Mouse (Mus musculus) cerebellum, adult 11 months (tissue): ENCODE data around the gene Hif1an.

Experiments used
- DNase-seq: peaks from one replicate; pipeline ENCODE4 v3.0.0; 2022

The Hif1an gene

DNA sequence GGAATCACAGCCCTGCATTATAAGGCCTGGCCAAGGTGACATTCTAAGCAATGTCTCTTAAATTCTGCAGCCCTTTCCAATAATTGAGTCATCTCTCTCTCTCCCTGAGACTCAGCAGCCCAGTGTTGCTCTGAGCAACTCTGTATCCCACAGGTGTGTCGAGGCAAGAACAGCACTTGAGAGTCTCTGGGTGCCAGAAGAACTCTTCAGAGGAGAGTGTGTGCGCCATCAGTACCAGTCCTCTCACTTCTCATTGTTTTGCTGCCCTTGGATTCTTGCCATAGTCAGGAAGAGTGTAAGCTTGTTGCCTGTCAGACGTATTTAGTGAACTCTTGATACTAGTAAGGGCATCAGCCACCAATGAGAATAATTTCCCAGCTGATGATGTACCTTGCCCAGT, 5.1 kb downstream of the Hif1an start:
- DNase-seq: no peak

- no peak for DNase-seq
Measured at GRCm38 (mm10) chr19:44576275-44576674, 13.6 kb downstream of the Hif1an start.

GRCm38 (mm10) chr19:44578038-44578437, 15.4 kb downstream of the Hif1an start:
- no peak for DNase-seq

DNA sequence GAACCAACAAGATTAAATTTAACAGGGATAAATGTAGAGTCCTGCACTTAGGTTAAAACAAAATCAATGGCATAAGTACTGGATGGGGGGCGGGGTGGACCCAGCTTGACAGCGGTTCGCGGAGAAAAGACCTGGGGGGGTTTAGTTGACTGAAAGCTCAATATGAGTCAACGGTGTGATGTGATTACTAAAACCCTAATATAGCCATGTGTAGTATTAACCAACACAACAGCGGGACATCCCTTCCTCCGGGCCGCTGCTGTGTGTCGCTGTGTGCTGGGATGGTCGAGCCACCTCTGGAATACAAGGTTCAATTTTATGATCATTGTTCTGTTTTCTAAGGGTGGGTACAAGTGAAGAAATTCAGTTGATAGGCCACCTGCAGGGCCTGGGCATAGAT, 19.5 kb downstream of the Hif1an start:
- DNase-seq: no peak

DNA sequence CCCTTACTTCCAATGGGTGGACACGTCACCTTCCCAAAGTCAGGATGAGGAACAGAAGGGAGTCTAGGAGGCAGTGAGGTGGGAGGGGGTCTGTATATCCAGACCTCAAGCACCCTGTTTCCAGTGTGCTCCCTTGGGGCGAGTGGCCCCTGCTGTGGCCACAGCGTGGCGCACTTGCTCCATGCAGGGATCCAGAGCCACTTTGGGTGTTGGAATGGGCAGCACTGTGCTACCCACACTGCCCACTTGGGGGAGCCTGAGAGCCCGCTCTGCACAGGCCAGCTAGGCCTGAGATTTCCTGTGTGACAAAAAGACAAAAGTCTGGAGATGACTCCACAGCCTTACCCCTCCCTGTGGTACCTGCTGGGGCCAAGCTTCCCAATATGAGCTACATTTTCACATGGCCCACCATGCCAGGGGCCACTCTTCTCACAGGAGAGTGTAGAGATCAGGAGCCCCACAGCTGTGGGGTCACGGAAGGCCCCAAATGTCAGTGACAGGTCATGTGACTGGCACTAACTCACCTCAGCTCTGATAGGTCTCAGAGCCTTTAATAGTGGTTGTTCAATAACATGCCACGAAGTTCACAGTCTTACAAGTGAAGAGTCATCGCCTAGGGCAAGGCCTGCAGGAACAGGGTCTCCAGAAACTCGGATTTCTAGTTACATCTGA, 20.1 kb downstream of the Hif1an start:
- peak; percentile 81 for DNase-seq

- DNase-seq: no peak
Measured at GRCm38 (mm10) chr19:44588036-44588435, 25.4 kb downstream of the Hif1an start.

DNA sequence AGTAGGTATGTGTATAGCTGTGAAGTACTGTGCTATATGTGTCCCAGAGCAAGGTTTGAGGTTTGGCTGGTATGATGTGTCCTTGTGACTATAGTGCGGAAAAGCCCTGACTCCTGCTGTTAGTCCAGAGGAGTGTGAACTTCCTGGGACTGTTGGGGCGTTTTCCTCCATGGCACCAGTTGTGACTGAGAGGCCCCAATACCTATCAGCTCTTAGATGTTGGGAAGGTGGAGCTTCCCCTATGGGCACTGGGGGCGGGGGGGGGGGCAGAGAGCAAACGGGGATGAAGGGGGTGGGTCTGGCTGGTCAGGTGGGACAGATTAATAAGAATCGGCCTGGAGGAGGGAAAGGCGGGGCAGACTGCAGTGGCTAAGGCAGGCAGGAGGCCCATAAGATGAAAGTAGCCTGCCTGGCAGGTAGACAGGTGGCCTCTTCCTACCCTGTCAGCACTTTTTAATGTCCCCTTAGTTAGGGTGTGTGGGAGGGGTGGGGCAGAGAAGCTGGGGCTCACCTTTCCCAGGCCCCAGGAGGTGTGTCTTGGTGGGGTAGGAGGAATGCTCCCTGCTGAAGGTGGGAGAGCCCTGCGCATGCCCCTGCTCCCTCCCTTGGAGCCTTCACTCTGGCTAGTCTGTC, 27.1 kb downstream of the Hif1an start:
- no peak for DNase-seq

DNA sequence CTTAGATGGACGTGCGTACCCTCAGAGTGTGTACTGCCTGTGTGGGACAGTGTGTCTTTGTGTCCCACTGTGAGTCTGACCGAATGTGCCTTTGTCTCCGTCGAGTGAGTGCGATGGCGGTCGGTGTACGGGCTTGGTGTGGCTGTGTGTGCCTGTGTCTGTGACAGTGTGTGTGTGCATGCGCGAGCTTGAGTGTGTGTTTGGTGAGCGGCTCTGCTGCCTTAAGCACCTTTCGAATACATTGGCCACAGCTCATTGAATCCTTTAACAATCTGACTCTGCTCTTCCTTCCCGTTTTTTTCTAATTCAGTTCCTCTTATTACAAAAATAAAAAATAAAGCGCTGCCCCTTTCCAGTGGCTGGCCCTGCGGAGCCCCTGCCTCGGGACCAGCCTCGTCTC, 28.3 kb downstream of the Hif1an start:
- no peak for DNase-seq

- DNase-seq: no peak
Measured at GRCm38 (mm10) chr19:44591638-44592037, 29.0 kb downstream of the Hif1an start.

DNA sequence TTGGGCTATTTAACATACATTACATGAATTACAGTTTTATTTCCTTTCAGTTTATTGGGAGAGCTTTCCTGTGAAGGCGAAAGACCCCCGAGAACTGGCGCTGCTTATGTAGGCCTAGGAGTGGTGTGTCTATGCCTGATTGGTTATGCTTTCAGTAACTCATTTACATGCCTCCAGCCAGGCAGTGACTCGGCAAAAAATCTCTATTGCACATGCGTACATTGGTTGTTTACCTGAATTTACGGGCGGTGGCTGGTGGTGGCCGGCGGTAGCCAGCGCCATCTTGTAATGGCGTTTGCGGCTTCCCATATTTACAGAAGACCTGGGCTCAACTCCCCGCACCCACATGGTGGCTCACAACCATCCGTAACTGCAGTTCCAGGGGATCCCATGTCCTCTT, 31.5 kb downstream of the Hif1an start:
- no peak for DNase-seq

DNA sequence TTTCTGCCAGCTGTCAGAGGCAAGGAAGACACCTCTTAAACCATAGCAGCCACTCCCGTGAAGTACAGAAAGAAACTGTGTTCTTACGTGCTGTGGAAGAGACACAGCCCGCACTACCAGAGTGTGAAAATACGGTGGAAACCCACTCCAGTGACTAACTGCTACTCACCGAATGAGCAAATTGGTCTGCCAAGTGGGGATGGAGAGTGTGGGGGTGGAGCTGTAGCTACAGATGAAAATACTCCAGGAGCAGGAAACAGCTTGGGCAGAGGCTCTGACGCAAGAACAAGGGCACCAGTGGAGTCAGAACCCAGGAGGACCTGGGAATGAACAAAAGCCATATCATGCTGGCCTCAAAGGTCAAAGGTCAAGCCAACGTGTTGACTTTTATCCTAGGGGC, 55.5 kb downstream of the Hif1an start:
- no peak for DNase-seq
